Mouse (Mus musculus): ENCODE results near the gene Mxd3. TPM values are rescaled to one million over a fixed set of nuclear protein-coding genes. Genes with fewer than 3 reads are reported as not detected.

The Mxd3 gene
- polyA plus RNA-seq, 1 experiment from 2014 or later = 3.1 TPM

- WGBS = 80% methylated on average over 6 of the region's 6 CpGs
- Histone ChIP-seq H3K4me3 (ENCODE audit: low read depth, low read length) (no peak overlapping the region), H3K9ac (replicated peaks; ENCODE audit: low read depth) (no peak overlapping the region), H3K4me1 (ENCODE audit: insufficient read depth, low read depth, low read length) (peaks cover 8% of the 10 kb centered on the region; the same call in 1 of the 2 replicates), H3K4me2 (replicated peaks; ENCODE audit: low read depth, low read length) (no peak overlapping the region), H3K9me3 (ENCODE audit: low read length) (no peaks in the 10 kb centered on the region), H3K27me3 (replicated peaks; ENCODE audit: insufficient read depth, low read length) (no peaks in the 10 kb centered on the region), H3K27ac (ENCODE audit: low read length) (no peak overlapping the region), H3K36me3 (ENCODE audit: insufficient read depth, low read length) (0 out of 2 replicates have a peak, but pooled peaks cover 15% of the 10 kb centered on the region)
- TF ChIP-seq EP300 (IDR thresholded peaks at IDR 0.05) (no peak), CTCF (IDR thresholded peaks at IDR 0.05) (no peak)
- DNase-seq (ENCODE audit: low spot score) (no peak), ATAC-seq (no peak)
These were observed 1.5 kb downstream of the Mxd3 start for GRCm38 (mm10) chr13:55328171-55328570.

DNA sequence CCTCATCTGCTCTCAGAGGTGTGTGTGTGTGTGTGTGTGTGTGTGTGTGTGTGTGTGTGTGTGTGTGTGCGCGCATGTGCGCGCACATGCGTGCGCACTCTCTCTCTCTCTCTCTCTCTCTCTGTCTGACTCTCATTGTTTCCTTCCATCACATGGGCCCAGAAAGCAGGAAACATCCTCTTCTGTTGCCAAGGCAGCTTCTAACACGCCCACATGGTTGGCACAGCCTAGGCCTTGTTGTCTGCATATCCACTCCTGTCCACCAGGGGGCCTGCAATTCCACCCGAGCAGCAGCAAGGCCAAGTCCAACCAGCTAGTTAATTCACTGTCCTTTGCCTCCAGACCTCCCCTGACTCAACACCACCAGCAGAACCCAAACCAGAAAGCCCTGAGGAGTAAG lies 2.0 kb downstream of the Mxd3 start:
- Histone ChIP-seq H3K27me3 (replicated peaks; ENCODE audit: insufficient read depth, low read length) (no peaks in the 10 kb centered on the region), H3K36me3 (ENCODE audit: insufficient read depth, low read length) (0 out of 2 replicates have a peak, but pooled peaks cover 15% of the 10 kb centered on the region), H3K4me1 (ENCODE audit: insufficient read depth, low read depth, low read length) (peaks cover 8% of the 10 kb centered on the region; the same call in 1 of the 2 replicates), H3K9me3 (ENCODE audit: low read length) (no peaks in the 10 kb centered on the region), H3K4me3 (ENCODE audit: low read depth, low read length) (no peak overlapping the region), H3K4me2 (replicated peaks; ENCODE audit: low read depth, low read length) (no peak overlapping the region), H3K9ac (replicated peaks; ENCODE audit: low read depth) (no peak overlapping the region), H3K27ac (ENCODE audit: low read length) (no peak overlapping the region)
- peak; percentile 59 for ATAC-seq
- 45% methylated on average over 8 of the region's 8 CpGs for WGBS
- peak; percentile 91 for DNase-seq (ENCODE audit: low spot score)
- no peak for TF ChIP-seq EP300 (IDR thresholded peaks at IDR 0.05)
- peak; percentile 95 for TF ChIP-seq CTCF (IDR thresholded peaks at IDR 0.05)

DNA sequence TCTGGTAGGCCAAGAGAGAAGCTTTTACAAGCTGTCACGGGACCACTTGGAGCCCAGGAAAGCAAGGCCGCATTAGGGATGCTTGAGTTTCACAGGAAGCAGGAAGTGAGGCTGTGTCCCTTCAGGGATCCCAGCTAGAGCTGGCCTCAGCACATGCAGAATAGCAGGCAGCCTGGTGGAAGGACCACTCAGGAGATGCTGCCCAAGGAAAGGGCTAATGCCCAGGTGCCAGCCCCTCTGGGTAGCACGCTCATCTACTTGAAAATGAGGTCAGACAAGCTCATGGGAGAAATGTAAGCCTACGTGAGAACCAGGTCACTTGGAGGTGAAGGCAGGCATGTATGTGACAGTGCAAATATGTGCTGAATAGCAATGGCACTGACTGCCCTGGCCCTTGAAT lies 2.5 kb downstream of the Mxd3 start:
- Histone ChIP-seq H3K4me3 (ENCODE audit: low read depth, low read length) (no peak overlapping the region), H3K4me1 (ENCODE audit: insufficient read depth, low read depth, low read length) (peaks cover 8% of the 10 kb centered on the region; the same call in 1 of the 2 replicates), H3K36me3 (ENCODE audit: insufficient read depth, low read length) (0 out of 2 replicates have a peak, but pooled peaks cover 15% of the 10 kb centered on the region), H3K9me3 (ENCODE audit: low read length) (no peaks in the 10 kb centered on the region), H3K9ac (replicated peaks; ENCODE audit: low read depth) (no peak overlapping the region), H3K27ac (ENCODE audit: low read length) (no peak overlapping the region), H3K4me2 (replicated peaks; ENCODE audit: low read depth, low read length) (no peak overlapping the region), H3K27me3 (replicated peaks; ENCODE audit: insufficient read depth, low read length) (no peaks in the 10 kb centered on the region)
- no peak for ATAC-seq
- TF ChIP-seq EP300 (IDR thresholded peaks at IDR 0.05) (no peak), CTCF (IDR thresholded peaks at IDR 0.05) (no peak)
- WGBS = 31% methylated on average over 4 of the region's 4 CpGs
- no peak for DNase-seq (ENCODE audit: low spot score)

- Histone ChIP-seq H3K4me2 (replicated peaks; ENCODE audit: low read depth, low read length) (no peak overlapping the region), H3K4me1 (ENCODE audit: insufficient read depth, low read depth, low read length) (peaks cover 16% of the 10 kb centered on the region), H3K9me3 (ENCODE audit: low read length) (no peaks in the 10 kb centered on the region), H3K4me3 (ENCODE audit: low read depth, low read length) (no peak overlapping the region), H3K27ac (ENCODE audit: low read length) (no peak overlapping the region), H3K36me3 (ENCODE audit: insufficient read depth, low read length) (0 out of 2 replicates have a peak, but pooled peaks cover 15% of the 10 kb centered on the region), H3K9ac (replicated peaks; ENCODE audit: low read depth) (no peak overlapping the region), H3K27me3 (replicated peaks; ENCODE audit: insufficient read depth, low read length) (no peaks in the 10 kb centered on the region)
- ATAC-seq = no peak
- TF ChIP-seq CTCF (IDR thresholded peaks at IDR 0.05) (no peak), EP300 (IDR thresholded peaks at IDR 0.05) (no peak)
- WGBS = 75% methylated on average over 9 of the region's 11 CpGs
- DNase-seq (ENCODE audit: low spot score) = no peak
These were observed 4.0 kb downstream of the Mxd3 start for GRCm38 (mm10) chr13:55325596-55325995.

- WGBS = 2% methylated on average over 31 of the region's 31 CpGs
- DNase-seq (ENCODE audit: low spot score) (peak; percentile 73), ATAC-seq (peak; percentile 46)
- Histone ChIP-seq H3K36me3 (ENCODE audit: insufficient read depth, low read length) (0 out of 2 replicates have a peak, but pooled peaks cover 15% of the 10 kb centered on the region), H3K4me2 (replicated peaks; ENCODE audit: low read depth, low read length) (peak overlapping the region; percentile 86), H3K9me3 (ENCODE audit: low read length) (no peaks in the 10 kb centered on the region), H3K4me1 (ENCODE audit: insufficient read depth, low read depth, low read length) (peaks cover 10% of the 10 kb centered on the region; the same call in 1 of the 2 replicates), H3K27ac (ENCODE audit: low read length) (peak overlapping the region; percentile 77), H3K9ac (replicated peaks; ENCODE audit: low read depth) (peak overlapping the region; percentile 90), H3K4me3 (ENCODE audit: low read depth, low read length) (peak overlapping the region; percentile 85), H3K27me3 (replicated peaks; ENCODE audit: insufficient read depth, low read length) (no peaks in the 10 kb centered on the region)
- TF ChIP-seq EP300 (IDR thresholded peaks at IDR 0.05) = no peak
- TF ChIP-seq CTCF (IDR thresholded peaks at IDR 0.05) = peak; percentile 60
These were observed 7.3 kb downstream of the Mxd3 start for GRCm38 (mm10) chr13:55322130-55322825.

DNA sequence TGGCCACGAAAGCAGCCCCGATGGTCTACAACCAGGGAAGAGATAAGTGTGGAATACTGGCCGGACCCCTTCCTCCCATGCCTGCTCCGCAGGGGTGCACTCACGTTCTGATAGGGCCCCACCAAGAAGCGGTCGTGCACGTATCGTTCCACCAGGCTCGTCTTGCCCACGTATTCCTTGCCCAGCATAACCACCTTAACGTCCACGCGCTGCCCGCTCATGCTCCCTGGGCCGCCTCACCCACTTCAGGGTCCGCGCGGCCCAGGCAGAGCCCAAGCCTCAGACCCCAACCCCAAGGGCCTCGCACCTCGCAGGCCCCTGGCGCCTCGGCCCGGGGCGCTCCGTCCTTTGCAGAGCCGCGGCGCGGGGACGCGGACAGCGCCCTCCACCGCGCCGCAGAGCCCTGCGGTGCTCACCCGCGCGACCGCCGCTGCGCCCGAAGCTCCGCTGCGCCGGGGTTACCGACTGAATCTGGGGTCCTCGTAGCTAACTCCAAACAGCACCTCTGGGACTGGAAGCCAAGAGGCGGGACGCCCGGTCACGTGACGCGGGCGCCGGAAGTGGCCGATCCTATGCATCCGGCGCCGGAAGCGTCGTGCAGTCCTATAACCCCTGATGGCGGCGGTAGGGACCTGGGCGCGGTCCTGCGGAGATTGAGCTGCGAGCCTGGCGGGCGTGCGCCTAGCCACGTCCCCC lies 8.0 kb downstream of the Mxd3 start, which contains the start of gene Rab24:
Rab24 (minus strand) TSS at position 513 of the 696 bp plus-strand sequence.
- no peak for TF ChIP-seq EP300 (IDR thresholded peaks at IDR 0.05)
- TF ChIP-seq CTCF (IDR thresholded peaks at IDR 0.05) = no peak
- 0 out of 2 replicates have a peak, but pooled peaks cover 15% of the 10 kb centered on the region for H3K36me3 ChIP-seq (ENCODE audit: insufficient read depth, low read length)

More for the DNA sequence above, 8.0 kb downstream of the Mxd3 start, which contains the start of gene Rab24:
- WGBS = under 1% methylated on average over 71 of the region's 73 CpGs
- Histone ChIP-seq H3K9ac (replicated peaks; ENCODE audit: low read depth) (peak within 1 kb of the TSS; percentile 90), H3K4me2 (replicated peaks; ENCODE audit: low read depth, low read length) (peak within 1 kb of the TSS; percentile 86), H3K4me1 (ENCODE audit: insufficient read depth, low read depth, low read length) (peaks cover 10% of the 10 kb centered on the region; the same call in 1 of the 2 replicates), H3K27ac (ENCODE audit: low read length) (peak within 1 kb of the TSS; percentile 77), H3K27me3 (replicated peaks; ENCODE audit: insufficient read depth, low read length) (no peaks in the 10 kb centered on the region), H3K4me3 (ENCODE audit: low read depth, low read length) (peak within 1 kb of the TSS; percentile 85), H3K9me3 (ENCODE audit: low read length) (no peaks in the 10 kb centered on the region)
- DNase-seq (ENCODE audit: low spot score) = peak; percentile 94
- ATAC-seq = peak; percentile 96

All from lung, postnatal 0 days (tissue).